Comparison of ENCODE assay signal across 11 mouse cellular contexts in genomic region chr11:17414531-17414930, GRCm38 (mm10).
DNase-seq lines count a peak whose midpoint lies in the region; ATAC-seq lines count a peak whose summit lies in the region.
"Had no signal": no experiment of that assay in that cellular context is flagged by ENCODE, and none has a peak within 500 bp of the region (broad histone marks: within the 10 kb centered on the region; RNA-seq: fewer than 3 reads in every experiment).

No protein-coding gene starts in this region.

- 19% methylated on average over 1 of the region's 1 CpGs for WGBS in hindbrain, embryonic 15.5 days
- 18% methylated on average over 1 of the region's 1 CpGs for WGBS in neural tube, embryonic 11.5 days
- WGBS in intestine, embryonic 16.5 days, result 29% methylated on average over 1 of the region's 1 CpGs

- H3K4me2 ChIP-seq in hindbrain, embryonic 15.5 days, result no peak overlapping the region
- no peak overlapping the region for H3K4me2 ChIP-seq in neural tube, embryonic 11.5 days (ENCODE audit: low read depth)
- no peak overlapping the region for H3K4me2 ChIP-seq in intestine, embryonic 16.5 days (ENCODE audit: low read depth, low read length)
- H3K4me2 ChIP-seq: limb, embryonic 12.5 days had no signal

- no peak overlapping the region for H3K9ac ChIP-seq in hindbrain, embryonic 15.5 days
- no peak overlapping the region for H3K9ac ChIP-seq in neural tube, embryonic 11.5 days (ENCODE audit: low read length)
- H3K9ac ChIP-seq in intestine, embryonic 16.5 days (ENCODE audit: low read depth, low read length), result no peak overlapping the region
- H3K9ac ChIP-seq: limb, embryonic 12.5 days had no signal

- no peaks in the 10 kb centered on the region for H3K36me3 ChIP-seq in hindbrain, embryonic 15.5 days
- no peaks in the 10 kb centered on the region for H3K36me3 ChIP-seq in neural tube, embryonic 11.5 days (ENCODE audit: control insufficient read depth, insufficient read depth, low read length)
- H3K36me3 ChIP-seq in intestine, embryonic 16.5 days (ENCODE audit: control insufficient read depth, insufficient read depth, low read length), result no peaks in the 10 kb centered on the region
- H3K36me3 ChIP-seq: limb, embryonic 12.5 days had no signal

- no peaks in the 10 kb centered on the region for H3K9me3 ChIP-seq in hindbrain, embryonic 15.5 days
- no peaks in the 10 kb centered on the region for H3K9me3 ChIP-seq in neural tube, embryonic 11.5 days (ENCODE audit: control insufficient read depth, low read length)
- no peaks in the 10 kb centered on the region for H3K9me3 ChIP-seq in intestine, embryonic 16.5 days (ENCODE audit: control insufficient read depth, low read length)
- H3K9me3 ChIP-seq: limb, embryonic 12.5 days had no signal

- no peaks in the 10 kb centered on the region for H3K27me3 ChIP-seq in hindbrain, embryonic 15.5 days
- no peaks in the 10 kb centered on the region for H3K27me3 ChIP-seq in neural tube, embryonic 11.5 days (ENCODE audit: control insufficient read depth, insufficient read depth, low read length)
- no peaks in the 10 kb centered on the region for H3K27me3 ChIP-seq in intestine, embryonic 16.5 days (replicated peaks; ENCODE audit: control insufficient read depth, insufficient read depth, low read length)

- ATAC-seq in hindbrain, embryonic 15.5 days (ENCODE audit: low FRiP score, low read depth), result peak; percentile 63; the same call in 1 of the 2 replicates
- ATAC-seq in neural tube, embryonic 11.5 days (ENCODE audit: insufficient read depth, low FRiP score, low TSS enrichment), result no peak
- ATAC-seq in intestine, embryonic 16.5 days, result no peak
- ATAC-seq: intestine, postnatal 0 days had no signal

- no peak overlapping the region for H3K27ac ChIP-seq in hindbrain, embryonic 15.5 days (replicated peaks)
- no peak overlapping the region for H3K27ac ChIP-seq in neural tube, embryonic 11.5 days (ENCODE audit: low read depth, low read length)
- H3K27ac ChIP-seq in intestine, embryonic 16.5 days (ENCODE audit: low read length), result no peak overlapping the region
- H3K27ac ChIP-seq: limb, embryonic 12.5 days had no signal

- intact Hi-C loops in left cerebral cortex, postnatal 4 days (cut with DNase I), result no loop called here
- intact Hi-C loops in left cerebral cortex, postnatal 14 days (cut with DNase I), result no loop called here

- DNase-seq in adrenal gland, adult 2 months, result peak; percentile 3
- DNase-seq in adrenal gland, postnatal 25 days, result no peak
- DNase-seq in left cerebral cortex, postnatal 4 days, result peak; percentile 27
- no peak for DNase-seq in left cerebral cortex, postnatal 14 days (ENCODE audit: low spot score in 2 of 2)
- peak; percentile 18 for DNase-seq in neural tube, embryonic 11.5 days (ENCODE audit: low spot score)
- DNase-seq in gastrocnemius, postnatal 4 days (ENCODE audit: low spot score in 2 of 2), result no peak
- DNase-seq: lung, adult 18-20 months had no signal

- no peaks in the 10 kb centered on the region for H3K4me1 ChIP-seq in hindbrain, embryonic 15.5 days (replicated peaks)
- H3K4me1 ChIP-seq in neural tube, embryonic 11.5 days (ENCODE audit: control insufficient read depth, insufficient read depth, low read length), result no peaks in the 10 kb centered on the region
- no peaks in the 10 kb centered on the region for H3K4me1 ChIP-seq in intestine, embryonic 16.5 days (ENCODE audit: control insufficient read depth, insufficient read depth, low read length)
- H3K4me1 ChIP-seq: limb, embryonic 12.5 days had no signal

- no peak overlapping the region for H3K4me3 ChIP-seq in hindbrain, embryonic 15.5 days
- no peak overlapping the region for H3K4me3 ChIP-seq in neural tube, embryonic 11.5 days (ENCODE audit: low read depth, low read length)
- no peak overlapping the region for H3K4me3 ChIP-seq in intestine, embryonic 16.5 days (ENCODE audit: low read length)
- H3K4me3 ChIP-seq: limb, embryonic 12.5 days had no signal

Comparison
In these comparisons a context has a peak if more than half of its experiments do, and no peak if none do; other contexts are left out.
1. DNase-seq: peak in adrenal gland, adult 2 months (single experiment), left cerebral cortex, postnatal 4 days (single experiment) and neural tube, embryonic 11.5 days (single experiment); none in adrenal gland, postnatal 25 days (single experiment), left cerebral cortex, postnatal 14 days (0 of 2) and gastrocnemius, postnatal 4 days (0 of 2).